Mouse (Mus musculus) hindbrain, postnatal 0 days (tissue): ENCODE data around the gene Tcp1. TPM values are rescaled to one million over a fixed set of nuclear protein-coding genes. Genes with fewer than 3 reads are reported as not detected.

ENCODE experiments used
- ATAC-seq: fragments of 200-750 bp; cut with Nextera tagmentation; 2 replicates; pipeline ENCODE4 v1.8.0; 2017; ENCODE audit warnings: mild to moderate bottlenecking, moderate TSS enrichment, moderate library complexity
- DNase-seq: peaks from one replicate; pipeline ENCODE4 v3.0.0-alpha.2; 2015; ENCODE audit warnings: low spot score
- H3K27ac ChIP-seq: fragments of 300-500 bp; sonication (generic); 2 replicates; pipeline ENCODE4 v1.5.1; 2014; ENCODE audit warnings: mild to moderate bottlenecking
- H3K27me3 ChIP-seq: fragments of 300-500 bp; sonication (generic); 2 replicates; pipeline ENCODE4 v1.6.1; 2014; ENCODE audit warnings: low read length, mixed read lengths; ENCODE audit not compliant: insufficient read depth
- H3K36me3 ChIP-seq: fragments of 300-500 bp; sonication (generic); 2 replicates; pipeline ENCODE4 v1.6.1; 2014; ENCODE audit warnings: low read length, mixed read lengths; ENCODE audit not compliant: insufficient read depth
- H3K4me1 ChIP-seq: fragments of 300-500 bp; sonication (generic); 2 replicates; pipeline ENCODE4 v1.6.1; 2014; ENCODE audit warnings: antibody characterized with exemption, low read length, mixed read lengths; ENCODE audit not compliant: insufficient read depth
- H3K4me2 ChIP-seq: fragments of 300-500 bp; sonication (generic); 2 replicates; pipeline ENCODE4 v1.6.1; 2014; ENCODE audit warnings: low read depth, mild to moderate bottlenecking, low read length, moderate library complexity, mixed read lengths
- H3K4me3 ChIP-seq: fragments of 300-500 bp; sonication (generic); 2 replicates; pipeline ENCODE4 v1.5.1; 2014; ENCODE audit warnings: low read length
- H3K9ac ChIP-seq: fragments of 300-500 bp; sonication (generic); replicated peaks from 2 replicates; pipeline ENCODE4 v1.6.1; 2014; ENCODE audit warnings: mild to moderate bottlenecking, low read length, moderate library complexity, mixed read lengths
- H3K9me3 ChIP-seq: fragments of 300-500 bp; sonication (generic); 2 replicates; pipeline ENCODE4 v1.6.1; 2016; ENCODE audit warnings: low read length, mixed read lengths
- CTCF ChIP-seq: IDR thresholded peaks from 2 replicates; pipeline ENCODE4 v1.5.1; 2016; ENCODE audit warnings: antibody characterized with exemption, control low read depth, low read depth
- WGBS: fragments of 180-500 bp; shearing (Covaris S2); extraction: QIAGEN DNeasy Blood & Tissue Kit; methylation state at CpG from one replicate; pipeline ENCODE4 v1.1.7; 2014; 5-methylcytosine and 5-hydroxymethylcytosine counted together
- polyA plus RNA-seq: library from polyadenylated mRNA; unstranded; fragments of >200 nt; fragmentation: Nextera tagmentation; extraction: Ambion mirVana; gene quantifications from 2 replicates; pipeline ENCODE4 v1.2.1, GENCODE M21; 2015
- total RNA-seq: library from RNA; depleted of rRNA; stranded (reverse); fragments of >200 nt; gene quantifications from 2 replicates; pipeline ENCODE4 v1.2.3, GENCODE M21; 2014; rRNA removed

Gene Tcp1
- total RNA-seq, result 310 and 510 TPM in 2 replicates
- polyA plus RNA-seq, result 350 TPM in 2 replicates

DNA sequence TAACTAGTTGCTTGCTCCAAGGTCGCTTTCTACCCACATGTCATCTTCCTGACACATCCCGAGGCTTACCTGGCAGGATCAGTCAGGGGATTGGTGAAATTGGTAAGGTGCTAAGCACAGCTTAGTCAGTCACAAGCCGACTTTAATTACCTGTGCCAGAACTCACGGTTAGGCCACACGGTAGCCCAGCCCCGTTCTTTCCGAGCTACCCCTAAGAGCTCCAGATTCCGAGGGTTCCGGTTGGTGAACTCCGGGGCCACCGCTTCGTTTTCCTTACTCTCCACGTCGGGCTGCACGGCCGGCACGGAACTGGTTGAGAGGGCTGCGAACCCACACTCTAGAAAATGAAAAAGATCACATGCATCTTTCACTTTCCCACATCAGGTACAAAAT is at the start of gene Tcp1:
Gene Tcp1 (plus strand): TSS at position 214 of the 393 bp plus-strand sequence.
- H3K36me3 ChIP-seq, result peaks cover 32% of the 10 kb centered on the region
- peak within 1 kb of the TSS; percentile 94 for H3K4me2 ChIP-seq
- H3K27me3 ChIP-seq, result no peaks in the 10 kb centered on the region
- H3K27ac ChIP-seq, result peak within 1 kb of the TSS; percentile 93
- peak; percentile 4 for DNase-seq
- ATAC-seq, result peak; percentile 4; the same call in 1 of the 2 replicates
- 1% methylated on average over 18 of the region's 18 CpGs for WGBS
- H3K9me3 ChIP-seq, result no peaks in the 10 kb centered on the region
- H3K4me1 ChIP-seq, result 0 out of 2 replicates have a peak, but pooled peaks cover 6% of the 10 kb centered on the region
- TF ChIP-seq CTCF, result no peak
- H3K9ac ChIP-seq, result peak within 1 kb of the TSS; percentile 99
- H3K4me3 ChIP-seq, result peak within 1 kb of the TSS; percentile 95

DNA sequence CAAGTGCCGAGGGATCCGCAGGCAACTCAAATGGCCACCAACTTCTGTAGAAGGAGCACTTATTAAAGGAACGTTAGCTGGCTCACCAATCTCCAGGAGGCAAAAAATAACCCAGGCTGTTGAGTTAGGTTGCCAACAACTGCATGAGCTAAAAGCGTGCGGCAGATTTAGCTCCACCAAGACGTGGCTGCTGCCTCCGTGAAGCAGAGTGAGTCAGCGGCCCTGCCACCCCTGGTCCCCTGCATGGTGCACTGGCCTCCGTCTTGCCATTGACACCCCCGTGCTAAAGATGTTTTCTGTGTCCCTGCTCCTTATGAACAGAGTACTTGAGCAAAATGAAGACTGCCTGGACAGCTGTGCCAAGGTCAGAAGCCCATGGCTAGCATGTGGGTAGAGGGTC is 48.6 kb upstream of the Tcp1 start:
- no peaks in the 10 kb centered on the region for H3K27me3 ChIP-seq
- H3K9me3 ChIP-seq, result no peaks in the 10 kb centered on the region
- ATAC-seq (no peak), DNase-seq (no peak)
- 79% methylated on average over 10 of the region's 10 CpGs for WGBS
- no peak overlapping the region for H3K9ac ChIP-seq
- no peak overlapping the region for H3K4me2 ChIP-seq
- no peak overlapping the region for H3K27ac ChIP-seq
- no peaks in the 10 kb centered on the region for H3K4me1 ChIP-seq
- H3K36me3 ChIP-seq, result no peaks in the 10 kb centered on the region
- no peak for TF ChIP-seq CTCF
- no peak overlapping the region for H3K4me3 ChIP-seq

GRCm38 (mm10) chr17:12868043-12868442 is 47.5 kb upstream of the Tcp1 start, which contains the start of gene Mas1:
Gene Mas1, minus strand, starts transcription at chr17:12868143.
- DNase-seq, result no peak
- no peaks in the 10 kb centered on the region for H3K9me3 ChIP-seq
- no peak within 1 kb of the TSS for H3K9ac ChIP-seq
- H3K4me1 ChIP-seq, result no peaks in the 10 kb centered on the region
- TF ChIP-seq CTCF, result no peak
- H3K4me3 ChIP-seq, result no peak within 1 kb of the TSS
- H3K27ac ChIP-seq, result no peak within 1 kb of the TSS
- WGBS, result 65% methylated on average over 2 of the region's 2 CpGs
- no peaks in the 10 kb centered on the region for H3K27me3 ChIP-seq
- H3K36me3 ChIP-seq, result no peaks in the 10 kb centered on the region
- H3K4me2 ChIP-seq, result no peak within 1 kb of the TSS
- no peak for ATAC-seq

DNA sequence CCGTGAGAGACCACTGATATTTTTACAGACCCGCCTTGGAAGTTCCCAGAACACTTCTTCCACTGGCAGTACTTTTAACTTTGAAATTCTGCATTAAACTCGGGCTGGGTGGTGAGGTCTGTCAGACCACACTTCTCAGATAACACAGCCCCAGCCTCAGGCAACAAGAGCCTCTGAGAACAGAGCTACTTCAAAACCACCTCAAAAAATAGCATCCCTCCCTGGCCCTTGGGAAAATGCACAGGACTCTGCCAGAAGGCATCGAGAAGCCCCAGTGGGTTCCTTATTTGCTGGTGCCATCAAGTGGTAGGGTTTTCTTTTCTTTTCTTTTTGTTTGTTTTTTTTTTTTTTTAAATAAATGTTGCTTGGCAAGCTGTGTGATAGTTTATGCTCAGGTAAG is 46.9 kb upstream of the Tcp1 start:
- no peak for ATAC-seq

DNA sequence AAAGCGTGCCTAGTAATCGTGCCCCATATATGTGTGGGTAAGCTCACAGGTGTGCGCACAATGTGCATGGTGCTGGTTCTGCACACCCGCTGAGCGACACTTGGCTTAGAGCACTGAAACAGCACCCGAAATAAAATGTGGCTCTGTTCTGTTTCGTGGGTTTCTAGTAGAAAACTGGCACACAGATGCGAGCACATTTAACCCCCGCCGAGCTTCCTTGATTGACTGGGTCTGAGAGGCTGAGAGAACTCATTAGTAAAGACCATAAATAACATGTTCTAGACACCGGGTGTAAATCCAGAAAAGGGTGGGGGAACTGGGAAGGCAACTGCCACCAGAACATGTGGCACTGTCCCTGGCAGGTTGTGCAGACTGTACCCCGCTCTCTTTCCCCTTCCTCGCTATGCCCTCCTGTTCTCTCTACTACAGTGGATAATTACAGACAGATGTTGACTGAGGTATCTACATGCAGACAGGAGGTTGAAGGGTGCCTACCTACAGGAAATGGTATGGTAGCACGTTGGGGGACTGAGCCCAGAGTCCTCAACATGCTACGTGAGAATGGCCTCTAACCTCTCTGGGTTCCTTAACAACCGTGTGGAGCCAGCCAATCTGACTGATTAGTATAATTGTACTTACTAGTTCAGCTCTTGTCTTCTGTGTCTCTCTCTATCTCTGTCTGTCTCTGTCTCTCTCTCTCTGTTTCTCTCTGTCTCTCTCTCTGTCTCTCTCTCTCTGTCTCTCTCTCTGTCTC is 43.0 kb upstream of the Tcp1 start:
- DNase-seq, result peak; percentile 18
- ATAC-seq, result no peak
- no peak for TF ChIP-seq CTCF

More for the DNA sequence above, 46.9 kb upstream of the Tcp1 start:
- Histone ChIP-seq H3K9ac (no peak overlapping the region), H3K4me3 (no peak overlapping the region), H3K4me1 (no peaks in the 10 kb centered on the region), H3K27me3 (no peaks in the 10 kb centered on the region), H3K9me3 (no peaks in the 10 kb centered on the region), H3K36me3 (no peaks in the 10 kb centered on the region), H3K27ac (no peak overlapping the region), H3K4me2 (no peak overlapping the region)
- no peak for TF ChIP-seq CTCF
- 46% methylated on average over 4 of the region's 4 CpGs for WGBS
- DNase-seq, result no peak

DNA sequence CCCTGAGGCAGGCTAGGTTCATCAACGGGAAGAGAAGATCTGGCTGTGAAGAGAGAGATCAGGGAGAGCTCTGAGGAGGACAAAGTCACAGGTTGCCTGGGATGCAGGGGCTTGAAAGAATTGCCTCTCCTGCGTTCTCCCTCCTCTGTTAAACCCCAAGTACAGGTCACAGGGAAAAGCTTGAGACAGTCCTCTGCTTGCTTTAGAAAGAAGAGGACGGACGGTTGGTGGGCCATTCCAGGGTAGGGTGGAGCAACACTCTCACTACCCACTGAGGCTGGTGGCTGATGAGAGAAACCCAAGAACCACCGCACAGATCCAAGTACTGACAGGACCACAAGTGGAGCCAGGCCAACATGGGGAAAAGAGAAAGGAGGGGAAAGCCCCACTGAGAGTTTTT is 39.8 kb upstream of the Tcp1 start, which contains the start of gene Mrgprh:
Gene Mrgprh (plus strand): TSS at position 301 of the 400 bp plus-strand sequence.
- Histone ChIP-seq H3K36me3 (no peaks in the 10 kb centered on the region), H3K9ac (no peak within 1 kb of the TSS), H3K4me2 (no peak within 1 kb of the TSS), H3K27me3 (no peaks in the 10 kb centered on the region), H3K27ac (no peak within 1 kb of the TSS), H3K4me1 (no peaks in the 10 kb centered on the region), H3K9me3 (no peaks in the 10 kb centered on the region), H3K4me3 (no peak within 1 kb of the TSS)
- ATAC-seq (no peak), DNase-seq (no peak)
- no peak for TF ChIP-seq CTCF
- 84% methylated on average over 5 of the region's 5 CpGs for WGBS

More for the DNA sequence above, 43.0 kb upstream of the Tcp1 start:
- Histone ChIP-seq H3K27ac (no peak overlapping the region), H3K4me2 (no peak overlapping the region), H3K4me3 (no peak overlapping the region), H3K27me3 (no peaks in the 10 kb centered on the region), H3K4me1 (no peaks in the 10 kb centered on the region), H3K9ac (no peak overlapping the region), H3K36me3 (no peaks in the 10 kb centered on the region), H3K9me3 (no peaks in the 10 kb centered on the region)
- WGBS, result 56% methylated on average over 16 of the region's 16 CpGs

GRCm38 (mm10) chr17:12880178-12880577 is 35.3 kb upstream of the Tcp1 start:
- DNase-seq, result peak; percentile 93
- H3K27ac ChIP-seq, result no peak overlapping the region
- H3K36me3 ChIP-seq, result no peaks in the 10 kb centered on the region
- ATAC-seq, result peak; percentile 85
- H3K4me3 ChIP-seq, result peak overlapping the region; percentile 16; the same call in 1 of the 2 replicates
- H3K9me3 ChIP-seq, result no peaks in the 10 kb centered on the region
- no peak overlapping the region; the same call in 1 of the 2 replicates for H3K9ac ChIP-seq
- peak; percentile 85 for TF ChIP-seq CTCF
- H3K27me3 ChIP-seq, result no peaks in the 10 kb centered on the region
- H3K4me1 ChIP-seq, result no peaks in the 10 kb centered on the region
- 4% methylated on average over 14 of the region's 14 CpGs for WGBS
- H3K4me2 ChIP-seq, result peak overlapping the region; percentile 49
